Mouse (Mus musculus): Measurements from ENCODE around the gene Sap30bp.
A peak's percentile ranks its signal among the peaks of the same experiment; 100 is the strongest.

DNA sequence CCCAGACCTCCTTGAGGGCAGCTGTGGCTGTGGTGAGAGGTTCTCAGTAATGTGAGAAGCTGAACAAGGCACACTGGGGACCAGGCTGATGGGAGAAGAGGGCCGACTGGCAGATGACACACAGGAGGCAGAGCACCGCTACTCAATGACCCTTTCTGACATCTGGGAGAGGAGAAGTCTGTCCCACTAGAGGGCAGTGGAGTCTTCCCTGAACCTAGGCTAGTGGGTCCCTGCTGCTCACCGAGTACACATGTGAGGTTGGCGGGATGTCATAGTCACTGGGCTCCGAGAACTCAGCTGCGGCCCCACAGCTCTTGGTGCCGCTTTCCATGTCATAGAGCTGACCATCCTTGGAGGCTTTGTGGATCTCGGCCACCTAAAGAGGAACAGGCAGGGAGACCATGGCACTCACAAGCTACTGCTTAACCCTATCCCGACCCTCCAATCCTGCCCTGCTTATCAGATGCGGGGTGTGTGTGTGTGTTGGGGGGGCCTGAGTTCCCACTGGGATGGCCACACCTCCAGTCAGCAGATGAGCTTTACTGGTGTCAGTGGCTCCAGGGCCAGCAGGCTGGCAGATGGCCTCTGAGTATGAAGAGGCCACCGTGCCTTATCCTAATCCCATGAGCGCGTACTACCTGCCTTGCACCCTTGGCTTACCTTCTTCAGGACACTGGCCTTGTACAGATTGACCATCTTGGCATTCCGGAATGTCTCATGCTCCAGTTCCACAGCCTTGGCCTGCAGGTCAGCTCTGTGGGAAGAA lies 38.1 kb upstream of the Sap30bp start:
- peak; percentile 25; the same call in 1 of the 2 replicates for TF ChIP-seq CTCF (IDR thresholded peaks at IDR 0.05; ENCODE audit: borderline replicate concordance, extremely low read depth, insufficient read depth, insufficient read length)
- TF ChIP-seq POLR2A (IDR thresholded peaks at IDR 0.05; ENCODE audit: borderline replicate concordance, extremely low read depth, insufficient read depth, insufficient read length, poor library complexity, severe bottlenecking), result no peak
